Mouse (Mus musculus): Measurements from ENCODE around the gene Ankrd1. TPM values are rescaled to one million over a fixed set of nuclear protein-coding genes. Genes with fewer than 3 reads are reported as not detected.
A peak's percentile ranks its signal among the peaks of the same experiment; 100 is the strongest.

Gene Ankrd1
- polyA plus RNA-seq, 1 experiment = 30.6 TPM

GRCm38 (mm10) chr19:36112007-36112406 lies 7.9 kb downstream of the Ankrd1 start:
- TF ChIP-seq POLR2A (IDR thresholded peaks at IDR 0.05; ENCODE audit: low read depth, low read length) = no peak
- TF ChIP-seq CTCF (IDR thresholded peaks at IDR 0.05; ENCODE audit: borderline replicate concordance, insufficient read depth, low read length) = no peak
- no peak overlapping the region for H3K27ac ChIP-seq (ENCODE audit: insufficient read depth, low read length)
- peaks cover 9% of the 10 kb centered on the region for H3K4me1 ChIP-seq (ENCODE audit: control insufficient read depth, insufficient read depth, low read length)
- no peak overlapping the region for H3K4me3 ChIP-seq (ENCODE audit: insufficient read depth, low read length)

- TF ChIP-seq CTCF (IDR thresholded peaks at IDR 0.05; ENCODE audit: borderline replicate concordance, insufficient read depth, low read length) (no peak), POLR2A (IDR thresholded peaks at IDR 0.05; ENCODE audit: low read depth, low read length) (no peak)
- no peak overlapping the region for H3K4me3 ChIP-seq (ENCODE audit: insufficient read depth, low read length)
- peaks cover 9% of the 10 kb centered on the region for H3K4me1 ChIP-seq (ENCODE audit: control insufficient read depth, insufficient read depth, low read length)
- H3K27ac ChIP-seq (ENCODE audit: insufficient read depth, low read length) = peak overlapping the region; percentile 62; the same call in 1 of the 2 replicates
Measured at GRCm38 (mm10) chr19:36111054-36111895, 8.6 kb downstream of the Ankrd1 start.

GRCm38 (mm10) chr19:36110465-36110864 lies 9.4 kb downstream of the Ankrd1 start:
- H3K4me3 ChIP-seq (ENCODE audit: insufficient read depth, low read length) = no peak overlapping the region
- TF ChIP-seq POLR2A (IDR thresholded peaks at IDR 0.05; ENCODE audit: low read depth, low read length) (no peak), CTCF (IDR thresholded peaks at IDR 0.05; ENCODE audit: borderline replicate concordance, insufficient read depth, low read length) (no peak)
- peaks cover 9% of the 10 kb centered on the region for H3K4me1 ChIP-seq (ENCODE audit: control insufficient read depth, insufficient read depth, low read length)
- H3K27ac ChIP-seq (ENCODE audit: insufficient read depth, low read length) = peak overlapping the region; percentile 62; the same call in 1 of the 2 replicates

DNA sequence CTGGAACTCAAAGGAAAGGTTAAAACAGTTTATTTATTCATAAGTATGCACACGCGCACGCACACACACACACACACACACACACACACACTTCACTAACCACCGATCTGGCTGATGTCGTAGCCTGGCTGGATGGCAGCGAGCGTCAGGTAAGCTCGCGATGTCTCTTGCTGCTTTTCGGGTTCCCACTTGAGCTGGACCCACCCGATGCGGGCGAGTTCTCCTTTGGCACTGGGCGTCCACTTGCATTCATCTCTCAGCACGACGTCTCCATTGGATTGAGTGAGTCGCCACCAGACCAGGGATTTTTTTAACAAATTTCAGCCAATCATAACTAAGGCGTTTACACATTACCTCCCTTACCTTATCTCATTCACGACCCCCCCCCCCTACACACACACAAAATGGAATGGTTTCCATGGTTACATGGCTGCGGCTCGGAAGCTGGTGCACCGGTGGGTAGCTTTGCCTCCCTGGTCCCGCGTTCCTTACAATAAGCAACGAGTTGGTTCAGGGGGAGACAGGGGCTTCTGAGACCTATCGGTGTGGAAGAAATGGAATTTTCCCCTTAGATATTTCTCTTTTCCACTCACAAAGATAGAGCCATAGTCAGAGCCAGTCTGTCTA lies 10.5 kb downstream of the Ankrd1 start:
- TF ChIP-seq CTCF (IDR thresholded peaks at IDR 0.05; ENCODE audit: borderline replicate concordance, insufficient read depth, low read length) (no peak), POLR2A (IDR thresholded peaks at IDR 0.05; ENCODE audit: low read depth, low read length) (no peak)
- peak overlapping the region; percentile 41; the same call in 1 of the 2 replicates for H3K27ac ChIP-seq (ENCODE audit: insufficient read depth, low read length)
- no peak overlapping the region for H3K4me3 ChIP-seq (ENCODE audit: insufficient read depth, low read length)
- peaks cover 9% of the 10 kb centered on the region for H3K4me1 ChIP-seq (ENCODE audit: control insufficient read depth, insufficient read depth, low read length)

- H3K4me3 ChIP-seq (ENCODE audit: insufficient read depth, low read length) = no peak overlapping the region
- H3K4me1 ChIP-seq (ENCODE audit: control insufficient read depth, insufficient read depth, low read length) = no peaks in the 10 kb centered on the region
- H3K27ac ChIP-seq (ENCODE audit: insufficient read depth, low read length) = no peak overlapping the region
- TF ChIP-seq POLR2A (IDR thresholded peaks at IDR 0.05; ENCODE audit: low read depth, low read length) = no peak
- no peak for TF ChIP-seq CTCF (IDR thresholded peaks at IDR 0.05; ENCODE audit: borderline replicate concordance, insufficient read depth, low read length)
Measured at GRCm38 (mm10) chr19:36103909-36104308, 16.0 kb downstream of the Ankrd1 start.

GRCm38 (mm10) chr19:36098916-36099315 lies 21.0 kb downstream of the Ankrd1 start:
- no peaks in the 10 kb centered on the region for H3K4me1 ChIP-seq (ENCODE audit: control insufficient read depth, insufficient read depth, low read length)
- H3K4me3 ChIP-seq (ENCODE audit: insufficient read depth, low read length) = no peak overlapping the region
- TF ChIP-seq CTCF (IDR thresholded peaks at IDR 0.05; ENCODE audit: borderline replicate concordance, insufficient read depth, low read length) = no peak
- no peak for TF ChIP-seq POLR2A (IDR thresholded peaks at IDR 0.05; ENCODE audit: low read depth, low read length)
- H3K27ac ChIP-seq (ENCODE audit: insufficient read depth, low read length) = no peak overlapping the region

- Histone ChIP-seq H3K4me1 (ENCODE audit: control insufficient read depth, insufficient read depth, low read length) (no peaks in the 10 kb centered on the region), H3K4me3 (ENCODE audit: insufficient read depth, low read length) (no peak overlapping the region), H3K27ac (ENCODE audit: insufficient read depth, low read length) (no peak overlapping the region)
- TF ChIP-seq CTCF (IDR thresholded peaks at IDR 0.05; ENCODE audit: borderline replicate concordance, insufficient read depth, low read length) (no peak), POLR2A (IDR thresholded peaks at IDR 0.05; ENCODE audit: low read depth, low read length) (no peak)
Measured at GRCm38 (mm10) chr19:36098265-36098664, 21.6 kb downstream of the Ankrd1 start.

GRCm38 (mm10) chr19:36097194-36097593 lies 22.7 kb downstream of the Ankrd1 start:
- Histone ChIP-seq H3K27ac (ENCODE audit: insufficient read depth, low read length) (no peak overlapping the region), H3K4me1 (ENCODE audit: control insufficient read depth, insufficient read depth, low read length) (no peaks in the 10 kb centered on the region), H3K4me3 (ENCODE audit: insufficient read depth, low read length) (no peak overlapping the region)
- TF ChIP-seq POLR2A (IDR thresholded peaks at IDR 0.05; ENCODE audit: low read depth, low read length) (no peak), CTCF (IDR thresholded peaks at IDR 0.05; ENCODE audit: borderline replicate concordance, insufficient read depth, low read length) (no peak)

GRCm38 (mm10) chr19:36090781-36091180 lies 29.1 kb downstream of the Ankrd1 start:
- no peaks in the 10 kb centered on the region for H3K4me1 ChIP-seq (ENCODE audit: control insufficient read depth, insufficient read depth, low read length)
- no peak for TF ChIP-seq POLR2A (IDR thresholded peaks at IDR 0.05; ENCODE audit: low read depth, low read length)
- TF ChIP-seq CTCF (IDR thresholded peaks at IDR 0.05; ENCODE audit: borderline replicate concordance, insufficient read depth, low read length) = peak; percentile 30; the same call in 1 of the 2 replicates
- H3K4me3 ChIP-seq (ENCODE audit: insufficient read depth, low read length) = no peak overlapping the region
- H3K27ac ChIP-seq (ENCODE audit: insufficient read depth, low read length) = no peak overlapping the region
